Mouse (Mus musculus) kidney, adult 2 months (tissue): ENCODE data around the gene Fbxl17.

ENCODE experiments used
- CTCF ChIP-seq: fragments of 200-500 bp; conservative IDR thresholded peaks from 2 replicates; pipeline ENCODE4 v1.5.1; 2011; ENCODE audit warnings: low read depth, mild to moderate bottlenecking, control low read depth, low read length, moderate library complexity, mixed read lengths; ENCODE audit not compliant: insufficient read depth, insufficient read length
- POLR2A ChIP-seq: fragments of 200-500 bp; IDR thresholded peaks from one replicate; pipeline ENCODE4 v1.6.1; 2011; ENCODE audit warnings: low read depth, low read length, control low read depth

DNA sequence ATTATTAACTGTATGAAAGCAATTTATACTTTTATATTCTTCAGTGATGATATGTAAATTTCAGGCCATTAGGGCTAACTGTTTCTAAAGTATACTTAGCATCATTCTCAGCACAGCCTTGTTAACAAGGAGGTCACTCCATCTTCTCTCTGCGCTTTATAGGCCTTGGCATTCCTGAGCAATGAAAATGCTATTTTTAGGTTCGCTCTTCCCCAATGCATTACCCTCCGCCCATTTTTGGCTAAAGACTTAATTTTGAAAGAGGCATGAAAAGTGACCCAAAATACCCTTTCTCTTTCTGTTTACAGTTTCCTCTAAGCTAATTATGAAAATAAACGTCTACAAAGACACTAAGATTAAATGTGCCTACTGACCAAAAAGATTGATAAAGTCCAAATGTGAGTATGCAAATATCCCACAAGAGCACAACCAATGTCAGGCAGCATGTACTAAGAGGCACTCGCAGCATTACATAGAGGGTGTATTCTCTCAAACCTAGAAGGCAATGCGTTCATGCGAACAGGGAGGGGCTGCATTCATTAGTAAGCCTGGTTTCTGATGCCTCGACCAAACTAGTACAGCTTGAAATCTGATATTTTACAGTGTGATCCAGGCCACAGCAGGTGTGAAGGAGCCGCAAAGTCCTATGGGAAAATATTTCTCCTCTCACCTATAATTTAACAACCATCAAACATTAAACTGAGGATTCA, 259.6 kb downstream of the Fbxl17 start:
- TF ChIP-seq CTCF (no peak), POLR2A (no peak)
